Mouse (Mus musculus) kidney, embryonic 14.5 days (tissue): ENCODE data around the gene Cdc20. TPM values are rescaled to one million over a fixed set of nuclear protein-coding genes. Genes with fewer than 3 reads are reported as not detected.

Experiments
- ATAC-seq: fragments of 200-750 bp; cut with Nextera tagmentation; 2 replicates; pipeline ENCODE4 v1.8.0; 2017; ENCODE audit warnings: moderate number of reproducible peaks, mild to moderate bottlenecking, moderate TSS enrichment, moderate library complexity; ENCODE audit not compliant: low FRiP score, low TSS enrichment
- H3K27ac ChIP-seq: fragments of 300-500 bp; sonication (generic); 2 replicates; pipeline ENCODE4 v1.5.1; 2014; ENCODE audit warnings: low read depth, mild to moderate bottlenecking, low read length, moderate library complexity, mixed read lengths
- H3K27me3 ChIP-seq: fragments of 300-500 bp; sonication (generic); 2 replicates; pipeline ENCODE4 v1.6.1; 2014; ENCODE audit warnings: mild to moderate bottlenecking, low read length; ENCODE audit not compliant: control insufficient read depth, insufficient read depth
- H3K36me3 ChIP-seq: fragments of 300-500 bp; sonication (generic); 2 replicates; pipeline ENCODE4 v1.6.1; 2014; ENCODE audit warnings: low read length, mixed read lengths; ENCODE audit not compliant: control insufficient read depth, insufficient read depth
- H3K4me1 ChIP-seq: fragments of 300-500 bp; sonication (generic); 2 replicates; pipeline ENCODE4 v1.6.1; 2014; ENCODE audit warnings: low read length, mixed read lengths; ENCODE audit not compliant: control insufficient read depth, insufficient read depth
- H3K4me2 ChIP-seq: fragments of 300-500 bp; sonication (generic); replicated peaks from 2 replicates; pipeline ENCODE4 v1.6.1; 2014; ENCODE audit warnings: low read depth, mild to moderate bottlenecking, low read length
- H3K4me3 ChIP-seq: fragments of 300-500 bp; sonication (generic); 2 replicates; pipeline ENCODE4 v1.5.1; 2014; ENCODE audit warnings: mild to moderate bottlenecking, low read length
- H3K9ac ChIP-seq: fragments of 300-500 bp; sonication (generic); 2 replicates; pipeline ENCODE4 v1.6.1; 2014; ENCODE audit warnings: low read depth, mild to moderate bottlenecking, low read length, moderate library complexity
- H3K9me3 ChIP-seq: fragments of 300-500 bp; sonication (generic); 2 replicates; pipeline ENCODE4 v1.6.1; 2016; ENCODE audit warnings: low read length; ENCODE audit not compliant: control insufficient read depth
- WGBS: fragments of 180-500 bp; shearing (Covaris S2); extraction: QIAGEN DNeasy Blood & Tissue Kit; methylation state at CpG from one replicate; pipeline ENCODE4 v1.1.7; 2014; 5-methylcytosine and 5-hydroxymethylcytosine counted together
- polyA plus RNA-seq: library from polyadenylated mRNA; unstranded; fragments of >200 nt; fragmentation: Nextera tagmentation; extraction: Ambion mirVana; gene quantifications from 2 replicates; pipeline ENCODE4 v1.2.1, GENCODE M21; 2014

Gene Cdc20
- polyA plus RNA-seq, 1 experiment from 2014 or later: 287 TPM

DNA sequence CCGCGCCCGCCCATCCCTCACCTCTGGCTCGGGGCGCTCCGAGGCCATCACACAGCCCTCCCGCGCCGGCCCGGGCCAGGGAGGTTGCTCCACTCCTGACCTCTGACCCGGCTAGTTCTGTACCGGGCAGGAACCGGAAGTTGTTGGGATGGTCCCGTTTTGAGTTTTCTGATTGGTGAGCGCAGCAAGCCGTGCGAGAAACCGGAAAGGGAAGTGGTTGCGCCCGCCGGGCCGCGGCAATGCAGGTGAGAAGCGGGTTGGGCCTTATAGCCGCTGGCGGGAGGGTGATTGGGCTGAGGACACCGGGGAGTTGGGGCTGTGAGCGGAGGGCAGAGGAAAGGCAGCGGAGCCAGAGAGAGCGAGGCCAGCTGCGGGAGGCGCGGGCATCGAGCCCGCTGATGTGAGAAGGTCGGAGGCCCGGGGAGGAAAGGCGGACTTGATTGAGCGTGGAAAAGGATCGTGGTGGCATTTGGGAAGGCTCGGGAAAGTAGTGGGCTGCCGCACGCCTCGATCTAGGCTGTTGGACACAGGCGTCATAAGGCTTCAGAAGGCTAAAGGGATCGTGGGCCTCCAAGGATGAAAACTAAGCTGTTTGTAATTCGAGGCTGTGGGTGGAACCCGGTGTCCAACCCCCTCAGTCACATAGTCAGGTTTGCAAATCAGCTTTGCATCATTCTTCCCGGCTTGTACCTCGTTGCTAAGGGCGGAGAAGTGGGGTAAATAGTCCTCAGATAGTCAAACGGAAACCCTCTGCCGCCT, 27.8 kb downstream of the Cdc20 start, which contains the start of the genes Szt2 and Med8:
Gene Szt2, minus strand, starts transcription at position 132 of the 759 bp plus-strand sequence.
Gene Med8, plus strand, starts transcription at position 196 of the 759 bp plus-strand sequence.
- Histone ChIP-seq H3K27me3 (no peaks in the 10 kb centered on the region), H3K4me3 (peak within 1 kb of the TSS; percentile 74), H3K4me1 (peaks cover 7% of the 10 kb centered on the region; the same call in 1 of the 2 replicates), H3K9ac (peak within 1 kb of the TSS; percentile 60), H3K36me3 (peaks cover 35% of the 10 kb centered on the region), H3K27ac (peak within 1 kb of the TSS; percentile 52; the same call in 1 of the 2 replicates), H3K4me2 (peak within 1 kb of the TSS; percentile 77), H3K9me3 (no peaks in the 10 kb centered on the region)
- under 1% methylated on average over 53 of the region's 53 CpGs for WGBS
- ATAC-seq: peak; percentile 96

DNA sequence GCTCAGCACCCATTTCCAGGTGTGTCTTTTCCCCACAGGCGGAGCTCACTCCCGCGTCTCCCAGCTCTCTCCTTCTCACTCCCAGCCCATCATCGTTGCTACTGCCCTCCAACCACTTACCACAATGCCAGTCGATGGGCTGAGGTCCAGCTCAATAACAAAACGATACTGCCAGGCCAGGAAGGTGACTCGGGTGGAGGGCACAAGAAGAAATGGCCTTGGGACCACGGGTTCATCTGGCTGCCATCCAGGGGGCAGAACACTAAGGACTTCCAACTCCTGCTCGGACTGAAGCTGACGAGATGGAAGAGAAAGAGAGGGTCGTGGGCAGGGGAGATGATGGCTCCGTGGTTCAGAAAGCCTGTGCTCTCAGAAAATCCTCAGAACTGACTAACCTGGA, 34.5 kb downstream of the Cdc20 start:
- H3K9me3 ChIP-seq: no peaks in the 10 kb centered on the region
- no peaks in the 10 kb centered on the region for H3K27me3 ChIP-seq
- H3K9ac ChIP-seq: no peak overlapping the region
- ATAC-seq: no peak
- H3K4me2 ChIP-seq: no peak overlapping the region
- peaks cover 55% of the 10 kb centered on the region for H3K36me3 ChIP-seq
- H3K4me3 ChIP-seq: no peak overlapping the region
- no peak overlapping the region for H3K27ac ChIP-seq
- WGBS: 94% methylated on average over 12 of the region's 12 CpGs
- no peaks in the 10 kb centered on the region for H3K4me1 ChIP-seq

GRCm38 (mm10) chr4:118401918-118402317, 35.2 kb downstream of the Cdc20 start:
- Histone ChIP-seq H3K9ac (no peak overlapping the region), H3K4me3 (no peak overlapping the region), H3K36me3 (peaks cover 63% of the 10 kb centered on the region)

DNA sequence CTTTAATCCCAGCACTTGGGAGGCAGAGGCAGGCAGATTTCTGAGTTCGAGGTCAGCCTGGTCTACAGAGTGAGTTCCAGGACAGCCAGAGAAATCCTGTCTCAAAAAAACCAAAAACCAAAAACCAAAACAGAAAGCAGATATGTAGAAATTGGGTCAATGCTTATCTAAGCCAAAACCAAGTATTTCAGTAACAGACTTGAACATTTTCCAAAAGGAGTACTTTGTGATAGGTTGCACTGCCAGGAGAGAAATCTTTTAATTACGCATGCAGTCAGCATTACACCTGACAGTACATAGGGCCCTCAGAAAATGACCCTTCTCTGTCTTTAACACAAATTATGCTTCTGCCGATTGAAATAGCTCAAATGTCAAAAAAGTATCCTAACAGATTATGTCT, 35.7 kb downstream of the Cdc20 start:
- WGBS: 88% methylated on average over 3 of the region's 3 CpGs
- Histone ChIP-seq H3K36me3 (peaks cover 68% of the 10 kb centered on the region), H3K27ac (no peak overlapping the region)

More at GRCm38 (mm10) chr4:118401918-118402317, 35.2 kb downstream of the Cdc20 start:
- 85% methylated on average over 5 of the region's 5 CpGs for WGBS
- H3K4me2 ChIP-seq: no peak overlapping the region
- H3K27ac ChIP-seq: no peak overlapping the region
- H3K27me3 ChIP-seq: no peaks in the 10 kb centered on the region
- no peak for ATAC-seq
- H3K4me1 ChIP-seq: no peaks in the 10 kb centered on the region
- H3K9me3 ChIP-seq: no peaks in the 10 kb centered on the region

GRCm38 (mm10) chr4:118398400-118398799, 38.8 kb downstream of the Cdc20 start:
- Histone ChIP-seq H3K36me3 (peaks cover 88% of the 10 kb centered on the region), H3K27me3 (no peaks in the 10 kb centered on the region), H3K27ac (no peak overlapping the region), H3K4me2 (no peak overlapping the region), H3K4me1 (no peaks in the 10 kb centered on the region), H3K4me3 (no peak overlapping the region), H3K9me3 (no peaks in the 10 kb centered on the region), H3K9ac (no peak overlapping the region)
- no peak for ATAC-seq
- WGBS: 95% methylated on average over 6 of the region's 6 CpGs

More for the DNA sequence above, 35.7 kb downstream of the Cdc20 start:
- no peak for ATAC-seq
- Histone ChIP-seq H3K9ac (no peak overlapping the region), H3K4me1 (no peaks in the 10 kb centered on the region), H3K9me3 (no peaks in the 10 kb centered on the region), H3K4me3 (no peak overlapping the region), H3K4me2 (no peak overlapping the region), H3K27me3 (no peaks in the 10 kb centered on the region)

GRCm38 (mm10) chr4:118396433-118396832, 40.7 kb downstream of the Cdc20 start:
- Histone ChIP-seq H3K27me3 (no peaks in the 10 kb centered on the region), H3K4me3 (no peak overlapping the region), H3K4me1 (no peaks in the 10 kb centered on the region), H3K9me3 (no peaks in the 10 kb centered on the region), H3K9ac (no peak overlapping the region), H3K27ac (no peak overlapping the region), H3K4me2 (no peak overlapping the region), H3K36me3 (peaks cover 89% of the 10 kb centered on the region)
- WGBS: 57% methylated on average over 3 of the region's 3 CpGs
- ATAC-seq: no peak

GRCm38 (mm10) chr4:118395289-118395688, 41.9 kb downstream of the Cdc20 start:
- no peak for ATAC-seq
- no peak overlapping the region for H3K4me2 ChIP-seq
- WGBS: 70% methylated on average over 4 of the region's 4 CpGs
- no peak overlapping the region for H3K4me3 ChIP-seq
- no peaks in the 10 kb centered on the region for H3K9me3 ChIP-seq
- H3K27ac ChIP-seq: no peak overlapping the region
- H3K27me3 ChIP-seq: no peaks in the 10 kb centered on the region
- peaks cover 91% of the 10 kb centered on the region for H3K36me3 ChIP-seq
- no peak overlapping the region for H3K9ac ChIP-seq
- H3K4me1 ChIP-seq: no peaks in the 10 kb centered on the region

DNA sequence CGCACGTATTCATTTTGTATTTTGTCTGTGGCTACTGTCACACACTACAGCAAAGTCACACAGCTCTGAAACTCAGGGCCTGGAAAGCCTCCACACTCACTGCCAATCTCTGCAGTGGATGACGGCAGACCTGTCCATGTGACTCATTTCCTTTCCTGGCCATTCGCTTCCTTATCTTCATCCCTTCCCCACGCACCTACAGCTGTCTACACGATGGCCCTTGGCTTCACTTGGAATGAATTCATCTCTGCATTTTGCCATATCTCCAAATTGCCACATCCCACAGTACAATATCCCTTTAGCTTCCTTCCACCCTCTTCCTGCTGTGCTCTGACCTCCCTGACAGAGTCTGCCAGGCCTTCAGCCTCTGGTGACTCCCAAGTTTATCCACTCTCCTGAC, 42.6 kb downstream of the Cdc20 start:
- H3K27me3 ChIP-seq: no peaks in the 10 kb centered on the region
- no peak overlapping the region for H3K27ac ChIP-seq
- no peaks in the 10 kb centered on the region for H3K9me3 ChIP-seq
- no peak overlapping the region for H3K4me2 ChIP-seq
- no peak overlapping the region for H3K4me3 ChIP-seq
- 90% methylated on average over 6 of the region's 6 CpGs for WGBS
- H3K4me1 ChIP-seq: no peaks in the 10 kb centered on the region
- no peak for ATAC-seq
- peaks cover 93% of the 10 kb centered on the region for H3K36me3 ChIP-seq
- no peak overlapping the region for H3K9ac ChIP-seq

DNA sequence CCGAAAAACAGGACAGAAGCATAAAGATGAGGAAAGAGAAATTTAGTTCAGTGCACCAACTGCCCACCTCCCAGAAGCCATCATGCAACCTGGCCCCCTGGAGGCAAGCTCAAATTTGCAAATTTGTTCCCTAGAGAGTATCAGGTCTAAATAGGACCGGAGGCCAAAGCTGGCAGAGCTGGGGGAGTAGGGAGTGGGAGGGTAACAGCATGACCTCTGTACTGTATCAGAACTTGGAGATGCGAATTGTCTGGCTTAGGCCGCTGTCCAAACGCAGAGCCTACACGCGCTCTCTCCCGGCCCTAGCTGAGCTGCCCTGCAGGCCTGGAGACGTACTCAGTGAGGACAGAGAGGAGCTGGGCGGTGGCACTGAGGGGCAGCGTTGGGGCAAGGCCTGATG, 47.0 kb downstream of the Cdc20 start:
- 83% methylated on average over 11 of the region's 11 CpGs for WGBS
- no peak overlapping the region for H3K27ac ChIP-seq
- no peak overlapping the region for H3K4me2 ChIP-seq
- H3K27me3 ChIP-seq: no peaks in the 10 kb centered on the region
- no peak for ATAC-seq
- H3K4me1 ChIP-seq: no peaks in the 10 kb centered on the region
- H3K36me3 ChIP-seq: peaks cover 97% of the 10 kb centered on the region
- no peak overlapping the region for H3K9ac ChIP-seq
- H3K4me3 ChIP-seq: no peak overlapping the region
- H3K9me3 ChIP-seq: no peaks in the 10 kb centered on the region
